Mouse (Mus musculus) embryonic facial prominence, embryonic 14.5 days (tissue): ENCODE results near the gene Atp8b3. TPM values are rescaled to one million over a fixed set of nuclear protein-coding genes. Genes with fewer than 3 reads are reported as not detected.

Experiments
- ATAC-seq: fragments of 200-750 bp; cut with Nextera tagmentation; 2 replicates; pipeline ENCODE4 v1.8.0; 2017; ENCODE audit warnings: low read depth, moderate number of reproducible peaks, moderate TSS enrichment
- DNase-seq: peaks from one replicate; pipeline ENCODE4 v3.0.0-alpha.2; 2015; ENCODE audit warnings: low spot score
- H3K27ac ChIP-seq: fragments of 300-500 bp; sonication (generic); replicated peaks from 2 replicates; pipeline ENCODE4 v1.5.1; 2014; ENCODE audit warnings: low read depth, mild to moderate bottlenecking, low read length, moderate library complexity
- H3K27me3 ChIP-seq: fragments of 300-500 bp; sonication (generic); replicated peaks from 2 replicates; pipeline ENCODE4 v1.6.1; 2014; ENCODE audit warnings: low read length; ENCODE audit not compliant: control insufficient read depth, insufficient read depth
- H3K36me3 ChIP-seq: fragments of 300-500 bp; sonication (generic); 2 replicates; pipeline ENCODE4 v1.6.1; 2014; ENCODE audit warnings: low read length, mixed read lengths; ENCODE audit not compliant: control insufficient read depth, insufficient read depth
- H3K4me1 ChIP-seq: fragments of 300-500 bp; sonication (generic); 2 replicates; pipeline ENCODE4 v1.6.1; 2014; ENCODE audit warnings: antibody characterized with exemption, low read length; ENCODE audit not compliant: control insufficient read depth, insufficient read depth
- H3K4me2 ChIP-seq: fragments of 300-500 bp; sonication (generic); 2 replicates; pipeline ENCODE4 v1.6.1; 2014; ENCODE audit warnings: low read depth, mild to moderate bottlenecking, low read length, moderate library complexity, mixed read lengths
- H3K4me3 ChIP-seq: fragments of 300-500 bp; sonication (generic); 2 replicates; pipeline ENCODE4 v1.5.1; 2014; ENCODE audit warnings: low read depth, mild to moderate bottlenecking, low read length
- H3K9ac ChIP-seq: fragments of 300-500 bp; sonication (generic); 2 replicates; pipeline ENCODE4 v1.6.1; 2014; ENCODE audit warnings: low read depth, mild to moderate bottlenecking, low read length, moderate library complexity, mixed read lengths
- H3K9me3 ChIP-seq: fragments of 300-500 bp; sonication (generic); 2 replicates; pipeline ENCODE4 v1.6.1; 2016; ENCODE audit warnings: low read length; ENCODE audit not compliant: control insufficient read depth
- WGBS: fragments of 180-500 bp; shearing (Covaris S2); extraction: QIAGEN DNeasy Blood & Tissue Kit; methylation state at CpG from one replicate; pipeline ENCODE4 v1.1.7; 2014; 5-methylcytosine and 5-hydroxymethylcytosine counted together
- polyA plus RNA-seq: library from polyadenylated mRNA; unstranded; fragments of >200 nt; fragmentation: Nextera tagmentation; extraction: Ambion mirVana; gene quantifications from 2 replicates; pipeline ENCODE4 v1.2.1, GENCODE M21; 2014

Atp8b3 gene
- polyA plus RNA-seq: 0.13 and 0.24 TPM in 2 replicates

DNA sequence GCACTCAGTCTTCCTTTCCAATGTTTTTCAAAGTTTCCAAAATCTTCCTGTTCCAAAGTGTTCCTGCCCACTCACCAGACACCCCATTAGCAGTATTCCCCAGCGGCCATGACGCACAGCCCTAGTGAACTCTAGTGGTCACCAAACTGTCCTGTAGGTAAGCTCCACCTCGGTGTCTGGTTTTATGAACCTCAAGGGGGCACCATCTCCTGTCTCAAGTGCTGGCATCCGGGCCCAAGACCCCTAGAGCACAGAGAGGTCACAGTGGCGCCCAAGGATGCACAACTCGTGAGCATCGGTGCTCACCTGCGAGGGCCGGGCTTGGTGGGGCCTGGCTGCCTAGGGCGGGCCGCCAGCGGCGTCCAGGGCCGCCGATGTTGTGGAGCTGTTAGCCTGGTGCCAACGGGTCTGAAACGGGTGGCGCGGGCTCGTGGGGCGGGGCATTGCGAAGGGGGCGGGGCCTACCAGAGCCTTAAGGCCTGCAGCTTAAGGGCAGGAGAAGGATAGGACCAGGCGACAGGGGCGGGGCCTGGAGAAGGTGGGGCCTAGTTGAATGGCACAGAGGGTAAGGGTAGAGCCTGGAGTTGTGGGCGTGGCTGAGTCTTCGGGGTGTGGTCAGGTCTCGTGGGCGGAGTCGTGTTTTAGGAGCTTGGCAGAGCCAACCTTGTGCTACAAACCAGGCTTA is at the start of gene Atp8b3:
Gene Atp8b3 (minus strand): TSS at position 415 of the 685 bp plus-strand sequence.
- Histone ChIP-seq H3K9ac (no peak within 1 kb of the TSS), H3K27me3 (peaks cover 34% of the 10 kb centered on the region)

GRCm38 (mm10) chr10:80587305-80587657 is 48.4 kb upstream of the Atp8b3 start:
- ATAC-seq (no peak), DNase-seq (peak; percentile 44)
- Histone ChIP-seq H3K27ac (peak overlapping the region; percentile 16; the same call in 1 of the 2 replicates), H3K4me2 (no peak overlapping the region), H3K9me3 (no peaks in the 10 kb centered on the region), H3K27me3 (no peaks in the 10 kb centered on the region), H3K36me3 (peaks cover 36% of the 10 kb centered on the region), H3K4me3 (no peak overlapping the region), H3K4me1 (peaks cover 11% of the 10 kb centered on the region), H3K9ac (no peak overlapping the region)
- 45% methylated on average over 3 of the region's 4 CpGs for WGBS

More for the DNA sequence above, at the start of gene Atp8b3:
- WGBS: 3% methylated on average over 27 of the region's 30 CpGs
- peak; percentile 64 for ATAC-seq
- Histone ChIP-seq H3K4me2 (peak within 1 kb of the TSS; percentile 38), H3K36me3 (peaks cover 26% of the 10 kb centered on the region), H3K9me3 (no peaks in the 10 kb centered on the region), H3K27ac (no peak within 1 kb of the TSS), H3K4me3 (peak within 1 kb of the TSS; percentile 13), H3K4me1 (no peaks in the 10 kb centered on the region)
- peak; percentile 67 for DNase-seq

DNA sequence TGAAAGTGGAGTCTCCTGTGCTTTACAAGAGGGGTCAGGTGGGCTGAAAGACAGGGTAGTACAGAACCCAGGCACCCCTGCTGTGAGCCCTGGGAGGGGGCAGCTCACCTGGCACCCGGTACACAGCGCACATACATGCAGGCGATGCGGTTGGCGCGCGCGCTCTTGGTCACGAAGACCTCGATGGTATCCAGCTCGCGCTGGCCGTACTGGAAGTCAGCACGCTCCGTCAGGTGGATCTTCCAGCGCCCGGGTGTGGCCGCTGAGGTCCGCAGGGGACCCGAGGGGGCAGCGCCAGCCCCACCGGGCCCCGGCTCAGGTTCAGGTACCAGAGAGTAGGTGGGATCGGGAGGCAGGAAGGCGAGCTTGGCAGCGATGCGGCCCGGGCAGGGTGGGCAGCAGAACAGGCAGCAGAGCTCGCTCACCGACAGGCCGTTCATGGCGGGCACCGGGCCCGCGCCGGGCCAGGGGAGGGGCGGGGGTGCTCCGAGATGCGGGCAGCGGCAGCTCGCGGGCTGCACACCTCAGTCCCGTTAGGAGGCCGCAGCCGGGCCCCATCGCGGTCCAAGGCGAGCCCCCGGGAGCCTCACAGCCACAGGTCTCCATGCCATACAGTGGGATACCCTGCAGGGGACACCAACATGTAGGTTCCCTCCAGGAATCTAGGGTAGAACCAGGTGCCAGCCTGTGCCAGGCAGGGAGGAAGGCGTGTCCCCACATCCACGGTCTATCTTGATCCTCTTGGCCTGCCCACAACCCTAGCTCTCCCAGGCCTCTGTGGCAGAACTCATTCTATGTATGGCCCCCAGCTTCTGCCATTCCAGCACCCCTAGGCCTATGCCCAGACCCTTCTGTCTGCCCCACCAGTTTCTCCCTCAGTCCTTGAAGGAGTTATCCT is 47.7 kb upstream of the Atp8b3 start:
- ATAC-seq (no peak), DNase-seq (no peak)
- no peaks in the 10 kb centered on the region for H3K27me3 ChIP-seq
- H3K27ac ChIP-seq: peak overlapping the region; percentile 16; the same call in 1 of the 2 replicates
- H3K4me2 ChIP-seq: peak overlapping the region; percentile 13; the same call in 1 of the 2 replicates
- peak overlapping the region; percentile 25; the same call in 1 of the 2 replicates for H3K9ac ChIP-seq
- 94% methylated on average over 35 of the region's 51 CpGs for WGBS
- H3K36me3 ChIP-seq: peaks cover 38% of the 10 kb centered on the region
- H3K4me1 ChIP-seq: peaks cover 11% of the 10 kb centered on the region
- no peak overlapping the region; the same call in 1 of the 2 replicates for H3K4me3 ChIP-seq
- H3K9me3 ChIP-seq: no peaks in the 10 kb centered on the region

DNA sequence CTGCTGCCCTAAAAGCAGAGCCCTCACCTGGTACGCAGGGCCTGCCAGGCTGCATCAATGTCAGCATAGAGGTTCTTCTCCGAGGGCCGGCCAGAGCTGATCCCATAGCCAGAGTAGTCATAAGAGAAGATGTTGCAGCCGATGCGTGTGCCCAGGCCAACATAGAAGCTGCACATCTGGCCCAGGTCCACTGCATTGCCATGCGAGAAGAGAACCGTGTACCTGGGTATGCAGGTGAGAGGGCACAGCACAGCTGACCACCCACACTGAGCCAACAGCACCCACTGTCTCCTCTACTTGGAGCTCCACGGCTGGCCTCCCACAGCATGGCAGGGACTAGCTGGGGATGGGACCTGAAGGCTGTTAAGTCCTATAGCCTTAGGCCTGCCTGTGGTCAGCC is 46.7 kb upstream of the Atp8b3 start:
- 92% methylated on average over 6 of the region's 8 CpGs for WGBS
- H3K4me2 ChIP-seq: peak overlapping the region; percentile 13; the same call in 1 of the 2 replicates
- H3K27ac ChIP-seq: no peak overlapping the region
- no peak overlapping the region for H3K4me3 ChIP-seq
- H3K36me3 ChIP-seq: peaks cover 38% of the 10 kb centered on the region
- H3K9ac ChIP-seq: no peak overlapping the region
- ATAC-seq: no peak
- no peaks in the 10 kb centered on the region for H3K9me3 ChIP-seq
- DNase-seq: no peak
- no peaks in the 10 kb centered on the region for H3K27me3 ChIP-seq
- peaks cover 11% of the 10 kb centered on the region for H3K4me1 ChIP-seq

DNA sequence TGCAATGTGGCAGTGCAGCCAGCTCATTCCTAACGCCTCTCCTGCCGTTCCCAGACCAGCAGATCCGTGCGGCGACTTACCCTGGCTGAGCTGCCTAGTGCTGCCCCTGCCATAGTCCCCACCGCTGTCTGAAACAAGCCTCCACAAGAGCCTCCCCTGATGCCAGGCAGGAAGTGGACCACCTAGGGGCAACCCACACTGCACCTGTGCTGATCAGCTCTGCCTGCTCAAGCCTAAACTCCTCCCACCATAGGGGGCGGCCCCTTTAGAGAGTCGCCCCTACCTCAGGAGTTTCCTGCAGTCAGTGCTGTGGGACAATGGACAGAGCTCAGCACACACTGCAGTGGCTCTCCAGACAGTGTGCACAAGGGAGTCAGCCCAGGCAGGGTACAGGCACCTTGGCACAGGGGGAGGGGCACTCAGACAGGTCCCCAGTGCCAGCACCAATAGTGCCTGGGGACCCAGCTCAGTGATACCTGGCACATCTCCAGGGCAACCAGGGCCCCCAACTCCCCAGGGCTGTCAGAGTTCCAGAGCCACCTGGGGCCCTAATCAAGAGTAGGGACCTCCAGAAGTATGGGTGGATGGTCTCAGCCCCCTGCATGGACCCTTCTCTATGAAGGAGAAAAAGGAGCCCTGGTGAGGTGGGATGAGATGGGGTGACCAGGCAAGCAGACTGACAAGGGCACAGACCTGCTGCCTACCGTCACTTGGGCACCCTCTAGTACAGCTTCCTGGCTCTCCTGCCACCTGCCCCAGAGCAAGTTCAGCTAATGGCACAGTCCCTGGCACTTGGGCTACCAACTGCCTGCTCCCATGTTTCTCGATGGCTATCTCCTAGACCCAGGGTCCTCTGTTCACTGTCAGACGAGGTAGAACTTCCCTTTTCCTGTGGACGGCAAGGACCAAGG is 46.0 kb upstream of the Atp8b3 start:
- peaks cover 11% of the 10 kb centered on the region for H3K4me1 ChIP-seq
- peaks cover 38% of the 10 kb centered on the region for H3K36me3 ChIP-seq
- H3K27ac ChIP-seq: no peak overlapping the region
- H3K4me2 ChIP-seq: no peak overlapping the region
- H3K9me3 ChIP-seq: no peaks in the 10 kb centered on the region
- DNase-seq (no peak), ATAC-seq (peak; percentile 30; the same call in 1 of the 2 replicates)
- no peak overlapping the region for H3K4me3 ChIP-seq
- no peak overlapping the region for H3K9ac ChIP-seq
- WGBS: 75% methylated on average over 12 of the region's 12 CpGs
- H3K27me3 ChIP-seq: no peaks in the 10 kb centered on the region

GRCm38 (mm10) chr10:80584045-80584488 is 45.1 kb upstream of the Atp8b3 start:
- Histone ChIP-seq H3K27me3 (no peaks in the 10 kb centered on the region), H3K9ac (no peak overlapping the region), H3K27ac (no peak overlapping the region), H3K36me3 (peaks cover 38% of the 10 kb centered on the region), H3K4me2 (no peak overlapping the region), H3K4me1 (peaks cover 7% of the 10 kb centered on the region), H3K9me3 (no peaks in the 10 kb centered on the region), H3K4me3 (no peak overlapping the region)
- 59% methylated on average over 12 of the region's 12 CpGs for WGBS
- DNase-seq (no peak), ATAC-seq (no peak)

DNA sequence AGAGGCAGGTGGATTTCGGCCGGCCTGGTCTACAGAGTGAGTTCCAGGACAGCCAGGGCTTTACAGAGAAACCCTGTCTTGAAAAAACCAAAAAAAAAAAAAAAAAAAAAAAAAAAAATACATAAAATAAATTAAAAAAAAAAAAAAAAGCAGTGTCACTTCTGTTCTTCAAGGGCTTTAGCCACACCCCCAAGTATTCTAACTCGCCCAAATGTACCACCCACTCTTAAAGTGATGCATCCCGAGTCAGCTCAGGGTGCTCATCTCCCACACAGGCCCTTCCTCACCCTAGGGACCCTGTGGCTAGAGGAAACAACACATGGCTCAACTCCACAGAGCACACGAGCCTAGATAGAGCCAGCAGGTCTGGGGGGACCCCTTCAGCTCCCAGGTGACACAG is 44.1 kb upstream of the Atp8b3 start:
- Histone ChIP-seq H3K4me3 (no peak overlapping the region), H3K9ac (no peak overlapping the region), H3K4me2 (no peak overlapping the region), H3K27ac (no peak overlapping the region), H3K9me3 (no peaks in the 10 kb centered on the region), H3K36me3 (peaks cover 38% of the 10 kb centered on the region), H3K4me1 (0 out of 2 replicates have a peak, but pooled peaks cover 5% of the 10 kb centered on the region), H3K27me3 (no peaks in the 10 kb centered on the region)
- DNase-seq (no peak), ATAC-seq (no peak)
- 77% methylated on average over 5 of the region's 5 CpGs for WGBS

DNA sequence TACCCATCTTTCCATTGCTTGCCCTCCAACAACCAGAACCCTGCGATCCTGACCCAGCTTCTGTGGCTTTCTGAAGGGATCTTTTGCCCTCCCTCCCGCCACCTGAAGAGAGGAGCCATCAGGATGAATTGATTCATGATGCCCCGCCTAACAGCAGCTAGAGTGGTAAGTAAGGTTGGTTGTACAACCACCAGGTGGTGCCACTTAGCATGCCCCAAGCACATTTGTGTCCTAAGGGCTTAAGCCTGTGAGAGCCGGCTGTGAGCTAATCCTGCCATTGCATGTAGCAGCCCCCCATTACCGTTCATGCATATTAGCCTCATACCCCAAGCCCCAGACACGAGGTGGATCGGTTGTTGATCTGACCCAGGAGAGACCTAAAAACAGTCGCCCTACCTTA is 40.0 kb upstream of the Atp8b3 start:
- DNase-seq (peak; percentile 83), ATAC-seq (peak; percentile 4; the same call in 1 of the 2 replicates)
- peaks cover 26% of the 10 kb centered on the region for H3K4me1 ChIP-seq
- no peaks in the 10 kb centered on the region for H3K27me3 ChIP-seq
- H3K4me2 ChIP-seq: peak overlapping the region; percentile 94
- H3K4me3 ChIP-seq: peak overlapping the region; percentile 88
- peaks cover 17% of the 10 kb centered on the region for H3K36me3 ChIP-seq
- H3K27ac ChIP-seq: peak overlapping the region; percentile 91
- WGBS: 8% methylated on average over 8 of the region's 8 CpGs
- no peaks in the 10 kb centered on the region for H3K9me3 ChIP-seq
- H3K9ac ChIP-seq: peak overlapping the region; percentile 76; the same call in 1 of the 2 replicates
